Mouse (Mus musculus) layer of hippocampus, adult 18-20 months (tissue): ENCODE measurements at regions not wholly inside any gene's neighbourhood (a gene's known extent, or its start where the extent isn't known, plus 50 kb on each side); places are given as distances from the start of the nearest gene placed in this dataset.
A peak's percentile ranks its signal among the peaks of the same experiment; 100 is the strongest.

ENCODE experiments used
- DNase-seq, 2 experiments: peaks; one replicate each; pipeline ENCODE4 v3.0.0; 2022; ENCODE audit warnings: low spot score in 2 of 2

DNA sequence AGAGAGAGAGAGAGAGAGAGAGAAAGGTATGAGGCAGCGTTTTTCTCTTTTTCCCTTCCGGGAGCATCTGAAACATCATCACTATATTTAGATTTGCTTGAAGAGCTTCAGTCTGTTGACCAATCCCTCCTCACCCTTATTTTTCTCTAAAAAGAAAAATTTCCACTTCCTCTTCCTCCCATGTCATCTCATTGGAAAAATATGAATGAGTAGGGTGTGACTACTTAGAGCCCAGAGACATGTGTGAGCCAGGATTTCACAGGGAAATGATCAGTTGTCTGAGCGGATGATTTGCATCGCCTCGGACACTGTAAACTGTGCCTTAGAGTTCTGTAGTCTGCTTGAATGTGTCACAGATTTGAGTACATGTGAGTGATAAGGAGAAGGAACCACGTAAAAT lies 111.3 kb upstream of the Ptger4 start:
- no peak for DNase-seq

DNA sequence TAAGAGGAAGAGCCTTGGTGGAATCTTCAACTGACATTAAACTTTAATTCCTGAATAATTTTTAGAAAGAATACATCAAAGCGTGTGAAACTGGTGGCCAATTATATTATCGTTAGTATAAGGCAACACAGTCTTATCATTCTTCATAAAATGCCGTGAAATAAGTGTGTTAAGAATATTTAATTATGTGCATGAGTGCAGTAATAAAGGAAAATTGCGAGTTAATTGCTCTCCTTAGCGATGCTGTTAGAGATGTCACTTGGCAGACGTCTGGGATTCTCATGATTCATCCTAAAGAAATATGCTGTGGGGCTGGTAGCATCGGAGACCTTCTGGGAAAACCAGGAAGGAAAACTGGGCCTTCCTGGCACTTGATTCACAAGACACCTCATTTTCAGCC lies 110.3 kb upstream of the Ptger4 start:
- DNase-seq, result no peak

DNA sequence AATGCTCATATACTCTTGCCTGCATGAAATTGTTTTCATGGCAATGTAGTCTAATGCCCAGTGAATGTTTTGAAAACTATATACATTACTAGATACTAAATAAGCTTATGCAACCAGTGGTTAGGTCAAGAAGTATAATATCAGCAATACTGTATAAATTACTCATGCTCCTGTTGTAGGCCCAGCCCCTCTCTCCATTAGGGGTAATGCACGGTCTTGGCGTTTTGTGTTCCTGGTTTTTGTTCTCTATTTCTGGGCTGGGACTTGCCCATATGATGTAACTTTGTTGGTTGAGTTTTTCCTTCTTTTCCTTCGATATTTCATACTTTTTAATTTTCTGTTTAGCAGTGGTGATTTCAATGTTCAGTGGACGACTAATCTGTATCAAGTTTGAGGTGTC lies 104.9 kb upstream of the Ptger4 start:
- no peak for DNase-seq

DNA sequence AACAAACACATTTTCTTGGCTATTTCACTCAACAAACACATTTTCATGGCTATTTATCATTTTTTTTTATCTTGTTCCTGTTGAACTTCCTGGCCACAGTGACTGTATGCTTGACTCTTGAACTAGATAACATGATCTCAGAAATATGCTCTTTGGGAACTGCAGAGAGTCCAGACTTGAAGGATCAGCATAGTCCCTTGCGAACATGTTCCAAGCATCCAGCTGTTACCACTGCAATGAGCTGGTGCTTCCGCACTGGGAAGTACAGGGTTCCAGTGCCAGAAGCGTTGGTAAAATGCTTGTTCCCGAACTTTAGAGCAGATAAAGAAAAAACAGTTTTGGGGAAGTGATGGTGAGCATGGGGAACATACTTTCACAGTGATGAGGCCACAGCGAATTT lies 103.7 kb upstream of the Ptger4 start:
- no peak for DNase-seq

DNA sequence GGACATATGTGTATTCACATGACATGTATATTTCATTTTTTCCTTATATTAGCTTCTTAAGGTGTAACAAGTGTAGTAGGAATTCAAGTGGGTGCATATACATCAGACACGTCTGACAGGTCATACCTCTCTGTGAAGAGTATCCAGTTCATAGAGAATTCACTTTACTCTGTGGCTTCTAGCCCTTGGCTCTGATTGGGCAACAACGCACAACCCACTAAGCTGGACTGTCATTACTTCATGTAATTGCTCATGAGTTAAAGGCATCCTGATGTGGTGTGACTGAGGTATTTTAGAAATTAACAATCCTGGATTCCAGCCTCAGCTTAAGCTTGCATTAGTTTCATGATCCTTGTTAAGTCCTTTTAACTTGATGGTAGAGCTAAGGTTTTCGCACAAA lies 103.0 kb upstream of the Ptger4 start:
- DNase-seq, result no peak

DNA sequence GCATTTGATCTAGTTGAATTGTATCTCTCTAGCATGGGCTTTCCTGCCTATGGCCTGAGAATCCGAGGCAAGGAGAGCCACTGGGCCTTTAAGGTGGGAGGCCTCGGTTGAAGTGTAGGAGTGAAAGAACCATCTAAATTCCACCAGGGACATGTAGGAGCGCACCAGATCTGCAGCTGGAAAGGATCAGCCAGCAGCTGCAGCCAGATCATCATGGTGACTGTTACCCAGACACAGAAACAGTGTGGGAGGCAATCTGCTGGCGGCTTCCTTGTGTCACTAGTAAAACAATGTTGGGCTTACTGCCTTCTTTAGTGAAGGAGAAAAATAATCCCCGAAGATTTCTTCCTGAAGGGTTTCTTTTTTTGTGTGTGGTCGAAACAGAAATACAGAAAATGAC lies 99.8 kb upstream of the Ptger4 start:
- DNase-seq, result peak; percentile 0 to 2

DNA sequence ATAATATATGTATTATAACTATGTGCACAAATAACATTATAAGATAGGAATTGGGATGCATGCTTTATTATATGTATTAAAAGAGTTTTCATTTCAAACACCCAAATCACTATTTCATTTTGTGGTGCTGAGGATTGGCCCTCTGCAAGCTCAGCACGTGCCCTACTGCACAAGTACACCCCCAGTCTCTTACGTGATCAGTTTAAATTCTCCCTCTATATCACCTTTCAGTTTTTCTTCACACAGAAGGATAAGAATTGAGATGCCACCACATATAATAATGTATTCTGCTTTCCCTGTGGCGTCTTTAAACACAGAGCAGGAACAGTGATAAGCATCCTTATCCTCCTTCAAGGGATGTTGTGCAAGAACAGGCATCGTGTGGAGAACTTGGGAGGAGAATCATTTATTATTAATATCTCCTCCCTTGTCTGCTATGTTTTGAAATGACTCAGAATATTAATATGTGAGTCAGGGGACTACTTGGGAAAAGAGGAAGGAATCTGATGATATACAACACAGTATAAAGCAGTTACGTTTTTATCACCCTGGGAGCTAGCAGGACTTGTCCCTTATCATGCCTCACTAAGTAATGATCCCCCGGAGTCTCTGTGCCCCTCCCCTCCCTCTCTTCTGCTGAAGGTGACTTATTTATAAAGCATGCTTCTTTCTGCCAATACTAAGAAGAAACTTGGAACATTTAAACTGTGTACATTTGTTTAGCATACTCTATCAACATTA lies 91.7 kb upstream of the Ptger4 start:
- no peak for DNase-seq

DNA sequence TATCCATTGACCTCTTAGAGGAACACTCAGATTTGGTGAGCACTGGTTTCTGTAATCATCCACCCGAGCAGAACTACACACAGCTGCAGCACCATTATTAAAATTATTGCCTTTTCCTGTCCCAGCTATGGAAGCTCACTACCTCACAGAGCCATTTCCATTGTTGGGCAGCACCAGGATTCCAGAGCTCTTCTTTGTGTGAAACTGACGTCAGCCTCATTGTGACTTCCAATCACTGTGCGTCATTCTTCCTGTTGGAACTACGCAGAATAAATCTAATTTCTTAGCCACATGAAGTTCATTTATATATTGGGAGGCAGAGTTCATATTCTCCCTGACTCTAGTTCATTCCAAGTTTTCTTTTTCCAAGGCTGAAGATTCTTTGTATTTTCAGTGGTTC lies 83.0 kb upstream of the Ptger4 start:
- DNase-seq, result no peak

DNA sequence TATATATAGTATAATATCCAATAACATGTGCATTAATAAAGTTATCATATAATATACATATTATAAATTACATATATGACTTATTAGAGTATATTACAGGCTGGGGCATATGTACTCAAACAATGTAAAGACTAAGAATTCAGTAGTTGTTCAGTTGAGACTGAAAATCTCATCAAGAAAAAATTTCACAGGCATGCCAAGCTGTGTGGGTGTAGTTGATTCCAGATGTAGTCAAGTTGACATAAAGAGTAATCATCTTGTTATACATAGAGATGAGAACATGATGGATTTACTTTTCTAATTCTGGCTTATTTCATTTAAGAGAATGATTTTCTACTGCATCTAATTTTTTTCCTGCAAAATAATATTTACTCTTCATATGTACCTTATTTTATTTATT lies 77.7 kb upstream of the Ptger4 start:
- no peak for DNase-seq

DNA sequence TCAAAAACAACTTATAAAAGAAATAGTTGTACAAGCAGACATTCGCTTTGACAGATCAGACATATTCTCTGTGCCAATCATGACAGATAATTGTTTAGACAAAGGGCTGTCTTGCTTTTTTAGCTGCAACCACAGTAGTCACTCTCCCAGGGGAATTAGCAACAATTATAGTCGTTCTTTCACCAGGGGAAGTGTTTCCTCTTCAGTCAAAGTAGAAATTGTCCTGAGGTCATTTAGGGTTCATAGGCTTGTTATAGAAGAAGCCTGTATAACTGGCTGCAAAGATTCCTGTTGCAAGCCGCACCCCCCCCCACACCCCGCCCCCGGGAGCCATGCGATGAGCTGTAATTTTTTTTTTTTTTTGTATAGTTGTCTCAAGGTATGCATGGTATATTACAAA lies 68.2 kb upstream of the Ptger4 start:
- DNase-seq, result no peak

DNA sequence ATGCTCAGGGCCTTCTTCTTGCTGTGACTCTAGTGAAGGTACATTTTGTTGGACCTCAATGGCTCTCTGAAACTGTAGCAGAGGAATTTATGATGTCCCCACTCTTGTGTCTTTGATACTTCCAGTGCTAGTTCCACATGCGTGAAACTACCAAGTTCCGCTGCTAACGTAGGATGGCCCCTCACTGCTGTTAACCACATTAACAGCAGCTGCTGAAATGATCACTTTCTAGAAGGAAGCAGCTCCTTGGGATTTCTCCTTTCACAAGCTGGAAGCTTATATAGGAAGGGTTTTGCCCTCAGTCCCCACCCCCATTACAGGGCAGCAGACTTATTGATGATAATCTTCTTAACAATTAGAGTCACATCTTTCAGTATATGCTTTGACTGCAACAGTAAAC lies 66.0 kb upstream of the Ptger4 start:
- no peak for DNase-seq

DNA sequence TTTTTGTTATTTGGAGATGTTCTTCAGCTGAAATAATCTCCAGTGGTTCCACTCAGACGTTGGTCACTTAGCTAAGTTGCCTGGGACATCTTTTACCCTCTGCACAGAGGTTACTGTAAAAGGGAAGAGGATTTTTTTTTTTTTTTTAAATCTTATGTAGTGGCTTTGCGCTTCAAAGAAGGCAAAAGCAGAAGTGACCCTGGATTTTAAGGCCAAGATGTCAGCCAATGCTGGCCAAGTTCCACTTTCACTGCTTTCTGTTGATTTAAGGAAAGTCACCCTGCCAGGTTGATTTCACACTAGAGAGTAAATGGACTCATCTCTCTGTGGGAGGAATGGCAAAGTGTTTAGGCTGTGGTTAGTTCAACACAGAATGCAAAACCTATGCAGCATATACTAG lies 58.4 kb upstream of the Ptger4 start:
- no peak for DNase-seq

DNA sequence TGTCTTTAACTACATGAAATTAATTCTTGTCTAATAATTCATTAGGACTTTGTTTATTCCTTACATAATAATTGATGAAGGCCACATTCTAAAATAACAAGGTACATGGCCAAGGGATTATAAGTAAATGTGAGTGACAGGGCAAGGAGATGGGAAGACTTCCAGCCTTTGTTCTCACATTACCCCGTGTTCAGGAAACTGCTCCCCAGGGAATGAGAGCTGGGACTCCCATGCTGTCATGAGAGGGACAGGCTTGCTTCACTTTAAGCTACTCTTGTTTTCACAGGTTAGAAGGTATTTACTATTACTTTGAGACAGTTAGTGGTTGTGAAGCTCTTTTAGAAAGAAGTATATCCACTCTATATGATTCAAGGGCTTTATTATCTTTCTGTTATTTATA lies 55.8 kb upstream of the Ptger4 start:
- DNase-seq, result no peak

DNA sequence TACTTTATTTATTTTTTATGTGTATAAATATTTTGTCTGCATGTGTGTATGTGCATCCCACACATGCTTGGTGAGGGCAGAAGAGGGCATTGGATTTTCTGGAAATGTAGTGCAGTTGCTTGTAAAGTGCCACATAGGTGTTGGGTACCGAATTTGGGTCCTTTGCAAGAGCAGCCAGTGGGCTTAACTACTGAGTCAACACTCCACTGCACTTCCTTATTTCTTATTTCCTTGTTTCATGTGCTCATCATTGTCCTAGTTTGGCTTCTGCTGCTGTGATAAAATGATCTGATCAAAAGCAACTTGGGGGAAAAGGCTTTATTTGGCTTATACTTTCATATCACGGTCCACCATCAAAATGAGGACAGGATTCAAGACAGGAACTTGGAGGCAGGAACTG lies 53.0 kb upstream of the Ptger4 start:
- DNase-seq, result no peak
